Mouse (Mus musculus) forebrain, embryonic 15.5 days (tissue): Measurements from ENCODE around the gene Exd2. TPM values are rescaled to one million over a fixed set of nuclear protein-coding genes. Genes with fewer than 3 reads are reported as not detected.

Experiments used
- ATAC-seq: fragments of 200-750 bp; cut with Nextera tagmentation; replicated peaks from 2 replicates; pipeline ENCODE4 v1.8.0; 2017; ENCODE audit warnings: mild to moderate bottlenecking, moderate TSS enrichment, moderate library complexity
- H3K27ac ChIP-seq: fragments of 300-500 bp; sonication (generic); replicated peaks from 2 replicates; pipeline ENCODE4 v1.5.1; 2015; ENCODE audit warnings: mild to moderate bottlenecking, inconsistent platforms
- H3K27me3 ChIP-seq: fragments of 300-500 bp; sonication (generic); 2 replicates; pipeline ENCODE4 v1.6.1; 2015; ENCODE audit warnings: inconsistent platforms
- H3K36me3 ChIP-seq: fragments of 300-500 bp; sonication (generic); 2 replicates; pipeline ENCODE4 v1.6.1; 2015; ENCODE audit warnings: mild to moderate bottlenecking, inconsistent platforms
- H3K4me1 ChIP-seq: fragments of 300-500 bp; sonication (generic); 2 replicates; pipeline ENCODE4 v1.6.1; 2015; ENCODE audit warnings: inconsistent platforms
- H3K4me2 ChIP-seq: fragments of 300-500 bp; sonication (generic); replicated peaks from 2 replicates; pipeline ENCODE4 v1.6.1; 2015; ENCODE audit warnings: mild to moderate bottlenecking, inconsistent platforms
- H3K4me3 ChIP-seq: fragments of 300-500 bp; sonication (generic); 2 replicates; pipeline ENCODE4 v1.5.1; 2015; ENCODE audit warnings: mild to moderate bottlenecking, inconsistent platforms
- H3K9ac ChIP-seq: fragments of 300-500 bp; sonication (generic); replicated peaks from 2 replicates; pipeline ENCODE4 v1.6.1; 2015; ENCODE audit warnings: mild to moderate bottlenecking, inconsistent platforms
- H3K9me3 ChIP-seq: fragments of 300-500 bp; sonication (generic); 2 replicates; pipeline ENCODE4 v1.6.1; 2016; ENCODE audit warnings: inconsistent platforms
- WGBS: fragments of 180-500 bp; shearing (Covaris S2); methylation state at CpG from one replicate; pipeline ENCODE4 v1.1.7; 2015; ENCODE audit warnings: mixed read lengths; 5-methylcytosine and 5-hydroxymethylcytosine counted together
- polyA plus RNA-seq: library from polyadenylated mRNA; unstranded; fragments of >200 nt; fragmentation: Nextera tagmentation; extraction: Ambion mirVana; gene quantifications from 2 replicates; pipeline ENCODE4 v1.2.1, GENCODE M21; 2015

The Exd2 gene
- 58.1 and 62.0 TPM in 2 replicates for polyA plus RNA-seq

- peak within 1 kb of the TSS; percentile 85 for H3K27ac ChIP-seq
- H3K9me3 ChIP-seq = no peaks in the 10 kb centered on the region
- peak within 1 kb of the TSS; percentile 67 for H3K9ac ChIP-seq
- under 1% methylated on average over 43 of the region's 45 CpGs for WGBS
- no peaks in the 10 kb centered on the region for H3K27me3 ChIP-seq
- H3K4me2 ChIP-seq = peak within 1 kb of the TSS; percentile 92
- peak within 1 kb of the TSS; percentile 53 for H3K4me3 ChIP-seq
- ATAC-seq = peak; percentile 98
- H3K4me1 ChIP-seq = peaks cover 8% of the 10 kb centered on the region
- H3K36me3 ChIP-seq = no peaks in the 10 kb centered on the region
Observed at GRCm38 (mm10) chr12:80462942-80463651, at the start of gene Exd2. Gene Exd2, plus strand, starts transcription at chr12:80463095.

- H3K27me3 ChIP-seq = no peaks in the 10 kb centered on the region
- H3K27ac ChIP-seq = no peak overlapping the region
- H3K4me2 ChIP-seq = no peak overlapping the region
- no peak overlapping the region for H3K9ac ChIP-seq
- ATAC-seq = no peak
- H3K36me3 ChIP-seq = peaks cover 18% of the 10 kb centered on the region
- H3K4me1 ChIP-seq = no peaks in the 10 kb centered on the region
- no peaks in the 10 kb centered on the region for H3K9me3 ChIP-seq
- WGBS = 83% methylated on average over 2 of the region's 2 CpGs
- H3K4me3 ChIP-seq = no peak overlapping the region
Observed at GRCm38 (mm10) chr12:80415100-80415499, 47.8 kb upstream of the Exd2 start.

- Histone ChIP-seq H3K9ac (no peak overlapping the region), H3K4me1 (no peaks in the 10 kb centered on the region), H3K4me3 (no peak overlapping the region), H3K36me3 (peaks cover 3% of the 10 kb centered on the region; the same call in 1 of the 2 replicates), H3K9me3 (no peaks in the 10 kb centered on the region), H3K27ac (no peak overlapping the region), H3K27me3 (no peaks in the 10 kb centered on the region), H3K4me2 (no peak overlapping the region)
- no peak for ATAC-seq
- 88% methylated on average over 3 of the region's 3 CpGs for WGBS
Observed at GRCm38 (mm10) chr12:80427683-80428082, 35.2 kb upstream of the Exd2 start.

GRCm38 (mm10) chr12:80433266-80433665, 29.6 kb upstream of the Exd2 start:
- no peaks in the 10 kb centered on the region for H3K27me3 ChIP-seq
- no peaks in the 10 kb centered on the region; the same call in 1 of the 2 replicates for H3K36me3 ChIP-seq
- H3K4me1 ChIP-seq = peaks cover 19% of the 10 kb centered on the region
- no peak overlapping the region for H3K4me3 ChIP-seq
- no peak overlapping the region for H3K27ac ChIP-seq
- ATAC-seq = no peak
- no peaks in the 10 kb centered on the region for H3K9me3 ChIP-seq
- H3K4me2 ChIP-seq = no peak overlapping the region
- no peak overlapping the region for H3K9ac ChIP-seq
- WGBS = 78% methylated on average over 4 of the region's 4 CpGs

- Histone ChIP-seq H3K4me2 (peak overlapping the region; percentile 74), H3K4me3 (peak overlapping the region; percentile 92), H3K27me3 (no peaks in the 10 kb centered on the region), H3K27ac (peak overlapping the region; percentile 96), H3K4me1 (peaks cover 19% of the 10 kb centered on the region), H3K9ac (peak overlapping the region; percentile 81), H3K36me3 (no peaks in the 10 kb centered on the region), H3K9me3 (no peaks in the 10 kb centered on the region)
- whole genome bisulfite sequencing = 9% methylated on average over 8 of the region's 10 CpGs
- ATAC-seq = no peak
Observed at GRCm38 (mm10) chr12:80434601-80434960, 28.3 kb upstream of the Exd2 start.

GRCm38 (mm10) chr12:80434961-80435691, 27.8 kb upstream of the Exd2 start:
- H3K36me3 ChIP-seq = no peaks in the 10 kb centered on the region
- H3K4me3 ChIP-seq = peak overlapping the region; percentile 92
- peak overlapping the region; percentile 81 for H3K9ac ChIP-seq
- under 1% methylated on average over 38 of the region's 64 CpGs for WGBS
- peak overlapping the region; percentile 96 for H3K27ac ChIP-seq
- H3K27me3 ChIP-seq = no peaks in the 10 kb centered on the region
- peak overlapping the region; percentile 74 for H3K4me2 ChIP-seq
- no peaks in the 10 kb centered on the region for H3K9me3 ChIP-seq
- H3K4me1 ChIP-seq = peaks cover 19% of the 10 kb centered on the region
- peak; percentile 80 for ATAC-seq

GRCm38 (mm10) chr12:80435887-80436286, 27.0 kb upstream of the Exd2 start:
- peak; percentile 35 for ATAC-seq
- WGBS = 0% methylated on average over 7 of the region's 10 CpGs
- H3K9me3 ChIP-seq = no peaks in the 10 kb centered on the region
- peak overlapping the region; percentile 96 for H3K27ac ChIP-seq
- H3K36me3 ChIP-seq = no peaks in the 10 kb centered on the region
- peak overlapping the region; percentile 81 for H3K9ac ChIP-seq
- peak overlapping the region; percentile 74 for H3K4me2 ChIP-seq
- H3K27me3 ChIP-seq = no peaks in the 10 kb centered on the region
- peaks cover 19% of the 10 kb centered on the region for H3K4me1 ChIP-seq
- peak overlapping the region; percentile 92 for H3K4me3 ChIP-seq

GRCm38 (mm10) chr12:80436336-80436976, 26.4 kb upstream of the Exd2 start, which contains the start of gene Dcaf5:
Gene Dcaf5, minus strand, starts transcription at chr12:80436601.
- WGBS = 1% methylated on average over 77 of the region's 79 CpGs
- Histone ChIP-seq H3K36me3 (no peaks in the 10 kb centered on the region), H3K27me3 (no peaks in the 10 kb centered on the region), H3K27ac (peak within 1 kb of the TSS; percentile 96), H3K9ac (peak within 1 kb of the TSS; percentile 81), H3K9me3 (no peaks in the 10 kb centered on the region), H3K4me3 (peak within 1 kb of the TSS; percentile 92), H3K4me2 (peak within 1 kb of the TSS; percentile 74), H3K4me1 (peaks cover 19% of the 10 kb centered on the region)
- peak; percentile 86 for ATAC-seq

- Histone ChIP-seq H3K27me3 (no peaks in the 10 kb centered on the region), H3K4me1 (peaks cover 19% of the 10 kb centered on the region), H3K4me2 (peak overlapping the region; percentile 74), H3K36me3 (no peaks in the 10 kb centered on the region), H3K27ac (peak overlapping the region; percentile 96), H3K9me3 (no peaks in the 10 kb centered on the region), H3K9ac (peak overlapping the region; percentile 81), H3K4me3 (peak overlapping the region; percentile 92)
- ATAC-seq = no peak
- 30% methylated on average over 4 of the region's 4 CpGs for whole genome bisulfite sequencing
Observed at GRCm38 (mm10) chr12:80437051-80437675, 25.7 kb upstream of the Exd2 start.

GRCm38 (mm10) chr12:80440957-80441356, 21.9 kb upstream of the Exd2 start:
- no peak overlapping the region for H3K9ac ChIP-seq
- H3K36me3 ChIP-seq = no peaks in the 10 kb centered on the region
- H3K9me3 ChIP-seq = no peaks in the 10 kb centered on the region
- no peak overlapping the region for H3K4me2 ChIP-seq
- 74% methylated on average over 2 of the region's 2 CpGs for whole genome bisulfite sequencing
- H3K27ac ChIP-seq = no peak overlapping the region
- H3K4me3 ChIP-seq = no peak overlapping the region
- H3K27me3 ChIP-seq = no peaks in the 10 kb centered on the region
- no peak for ATAC-seq
- peaks cover 4% of the 10 kb centered on the region; the same call in 1 of the 2 replicates for H3K4me1 ChIP-seq

- Histone ChIP-seq H3K4me2 (no peak overlapping the region), H3K9ac (no peak overlapping the region), H3K27me3 (no peaks in the 10 kb centered on the region), H3K36me3 (no peaks in the 10 kb centered on the region), H3K27ac (no peak overlapping the region), H3K9me3 (no peaks in the 10 kb centered on the region), H3K4me3 (no peak overlapping the region), H3K4me1 (no peaks in the 10 kb centered on the region)
- no peak for ATAC-seq
- WGBS = 81% methylated on average over 9 of the region's 9 CpGs
Observed at GRCm38 (mm10) chr12:80444525-80445109, 18.3 kb upstream of the Exd2 start.
